Mouse (Mus musculus) lung, adult 2 months (tissue): Measurements from ENCODE around the gene Zbtb37.

Source experiments
- CTCF ChIP-seq: fragments of 200-500 bp; IDR thresholded peaks from 2 replicates; pipeline ENCODE4 v1.5.1; 2011; ENCODE audit warnings: mild to moderate bottlenecking, low read length, control low read depth; ENCODE audit not compliant: insufficient read depth
- POLR2A ChIP-seq: fragments of 200-500 bp; IDR thresholded peaks from 2 replicates; pipeline ENCODE4 v1.6.1; 2011; ENCODE audit warnings: low read depth, mild to moderate bottlenecking, control low read depth, low read length, borderline replicate concordance; ENCODE audit errors: extremely low read depth

DNA sequence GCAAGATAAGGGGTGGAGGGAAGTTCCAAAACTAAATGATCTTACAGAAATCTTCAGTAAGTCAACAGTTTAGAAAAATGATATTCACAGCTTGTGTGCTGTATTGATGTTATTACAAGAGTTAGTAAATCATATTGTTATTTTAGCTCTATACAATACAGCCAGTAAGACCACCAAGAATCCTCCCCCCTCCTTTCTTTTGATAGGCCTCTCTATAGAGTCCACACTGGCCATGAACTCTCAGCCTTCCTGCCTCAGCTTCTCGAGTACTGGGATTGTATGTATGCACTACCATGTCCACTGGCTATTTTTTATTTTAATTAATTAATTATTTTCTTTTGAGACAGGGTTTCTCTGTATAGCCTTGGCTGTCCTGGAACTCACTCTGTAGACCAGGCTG, 28.7 kb upstream of the Zbtb37 start:
- TF ChIP-seq POLR2A (no peak), CTCF (no peak)
